Mouse (Mus musculus) limb, embryonic 12.5 days (tissue): Measurements from ENCODE around the gene Crhr1. TPM values are rescaled to one million over a fixed set of nuclear protein-coding genes. Genes with fewer than 3 reads are reported as not detected.

Source experiments
- ATAC-seq: fragments of 200-750 bp; cut with Nextera tagmentation; 2 replicates; pipeline ENCODE4 v1.8.0; 2017; ENCODE audit warnings: low read depth, moderate TSS enrichment; ENCODE audit not compliant: insufficient number of reproducible peaks, insufficient read depth, low FRiP score, low TSS enrichment
- H3K27ac ChIP-seq: fragments of 300-500 bp; sonication (generic); 2 replicates; pipeline ENCODE4 v1.5.1; 2016; ENCODE audit warnings: mild to moderate bottlenecking, moderate library complexity
- H3K27me3 ChIP-seq: fragments of 300-500 bp; sonication (generic); 2 replicates; pipeline ENCODE4 v1.6.1; 2016; ENCODE audit warnings: mild to moderate bottlenecking, moderate library complexity
- H3K36me3 ChIP-seq: fragments of 300-500 bp; sonication (generic); 2 replicates; pipeline ENCODE4 v1.6.1; 2016; ENCODE audit warnings: mild to moderate bottlenecking, moderate library complexity
- H3K4me1 ChIP-seq: fragments of 300-500 bp; sonication (generic); replicated peaks from 2 replicates; pipeline ENCODE4 v1.6.1; 2016
- H3K4me2 ChIP-seq: fragments of 300-500 bp; sonication (generic); 2 replicates; pipeline ENCODE4 v1.6.1; 2016; ENCODE audit warnings: mild to moderate bottlenecking, moderate library complexity
- H3K4me3 ChIP-seq: fragments of 300-500 bp; sonication (generic); replicated peaks from 2 replicates; pipeline ENCODE4 v1.5.1; 2016; ENCODE audit warnings: mild to moderate bottlenecking
- H3K9ac ChIP-seq: fragments of 300-500 bp; sonication (generic); replicated peaks from 2 replicates; pipeline ENCODE4 v1.6.1; 2016; ENCODE audit warnings: mild to moderate bottlenecking, moderate library complexity
- H3K9me3 ChIP-seq: fragments of 300-500 bp; sonication (generic); 2 replicates; pipeline ENCODE4 v1.6.1; 2016; ENCODE audit warnings: mild to moderate bottlenecking, moderate library complexity
- WGBS: fragments of 180-500 bp; shearing (Covaris S2); methylation state at CpG from one replicate; pipeline ENCODE4 v1.1.7; 2016; 5-methylcytosine and 5-hydroxymethylcytosine counted together
- polyA plus RNA-seq: library from polyadenylated mRNA; unstranded; fragments of >200 nt; fragmentation: Nextera tagmentation; extraction: Ambion mirVana; gene quantifications from 2 replicates; pipeline ENCODE4 v1.2.1, GENCODE M21; 2016

Crhr1 gene
- polyA plus RNA-seq, 1 experiment from 2014 or later, result 0.31 TPM

DNA sequence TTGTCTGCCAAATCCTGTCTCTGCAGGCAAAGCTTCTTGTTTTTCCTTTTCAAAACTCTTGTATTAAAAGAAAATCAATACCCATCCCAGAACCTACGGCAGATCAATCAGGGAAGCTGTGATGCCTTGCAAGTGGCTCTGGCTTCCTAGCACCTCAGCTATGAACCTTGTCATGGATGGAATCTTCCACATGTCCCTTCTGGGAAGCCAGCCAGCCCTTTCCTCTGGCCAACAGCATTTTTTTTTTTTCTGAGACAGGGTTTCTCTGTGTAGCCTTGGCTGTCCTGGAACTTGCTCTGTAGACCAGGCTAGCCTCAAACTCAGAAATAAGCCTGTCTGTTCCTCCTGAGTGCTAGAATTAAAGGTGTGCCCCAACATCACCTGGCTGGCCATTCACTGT lies 22.3 kb upstream of the Crhr1 start:
- Histone ChIP-seq H3K4me2 (no peak overlapping the region), H3K27me3 (no peaks in the 10 kb centered on the region; the same call in 1 of the 2 replicates), H3K9ac (no peak overlapping the region), H3K36me3 (no peaks in the 10 kb centered on the region), H3K4me1 (peaks cover 14% of the 10 kb centered on the region), H3K4me3 (no peak overlapping the region), H3K9me3 (no peaks in the 10 kb centered on the region), H3K27ac (no peak overlapping the region)
- no peak for ATAC-seq
- 78% methylated on average over 1 of the region's 1 CpGs for WGBS

DNA sequence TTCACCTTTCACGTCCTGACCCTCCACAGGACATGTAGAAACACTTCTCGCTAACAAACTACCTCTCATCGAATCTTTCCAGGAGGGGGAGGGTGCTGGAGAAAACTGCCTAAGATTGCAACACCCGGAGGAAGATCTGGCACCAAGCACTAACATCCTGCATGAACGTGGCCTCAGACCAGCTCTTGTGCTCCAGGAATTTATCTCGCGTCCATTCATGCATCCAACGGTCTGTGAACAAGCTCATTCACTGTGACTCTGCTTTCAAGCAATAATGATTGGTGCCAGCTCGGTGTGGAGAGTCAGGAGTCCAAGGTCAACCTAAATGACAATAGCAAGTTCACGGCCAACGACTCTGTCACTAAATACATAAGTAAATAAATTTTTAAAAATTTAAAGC lies 20.8 kb upstream of the Crhr1 start:
- Histone ChIP-seq H3K9me3 (no peaks in the 10 kb centered on the region), H3K9ac (no peak overlapping the region), H3K4me2 (no peak overlapping the region), H3K27me3 (no peaks in the 10 kb centered on the region; the same call in 1 of the 2 replicates), H3K4me3 (no peak overlapping the region), H3K4me1 (0 out of 2 replicates have a peak, but pooled peaks cover 5% of the 10 kb centered on the region), H3K36me3 (no peaks in the 10 kb centered on the region), H3K27ac (no peak overlapping the region)
- WGBS, result 82% methylated on average over 11 of the region's 11 CpGs
- ATAC-seq, result no peak

DNA sequence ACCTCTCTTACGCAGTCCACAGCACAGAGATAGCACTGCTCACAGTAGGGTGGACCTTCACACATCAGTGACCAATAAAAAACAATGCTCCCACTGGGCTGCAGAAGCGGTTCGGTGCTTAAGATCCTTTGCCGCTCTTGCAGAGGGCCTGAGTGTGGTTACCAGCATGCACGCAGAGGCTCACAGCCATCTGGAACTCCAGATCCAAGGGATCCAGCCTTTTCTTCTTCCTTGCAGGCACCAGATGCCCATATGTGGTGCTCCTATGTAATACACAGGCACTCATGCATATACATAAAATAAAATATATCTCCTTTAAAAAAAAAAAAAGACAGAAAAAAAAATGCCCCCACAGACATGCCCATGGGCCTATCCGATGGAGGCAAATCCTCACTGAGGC lies 19.0 kb upstream of the Crhr1 start:
- no peak overlapping the region for H3K27ac ChIP-seq
- no peak overlapping the region for H3K9ac ChIP-seq
- no peak overlapping the region for H3K4me2 ChIP-seq
- H3K9me3 ChIP-seq, result no peaks in the 10 kb centered on the region
- no peaks in the 10 kb centered on the region for H3K27me3 ChIP-seq
- H3K36me3 ChIP-seq, result no peaks in the 10 kb centered on the region
- 86% methylated on average over 6 of the region's 6 CpGs for WGBS
- H3K4me3 ChIP-seq, result no peak overlapping the region
- no peak for ATAC-seq
- H3K4me1 ChIP-seq, result 0 out of 2 replicates have a peak, but pooled peaks cover 5% of the 10 kb centered on the region

- Histone ChIP-seq H3K9me3 (no peaks in the 10 kb centered on the region), H3K4me2 (no peak overlapping the region), H3K9ac (no peak overlapping the region), H3K36me3 (no peaks in the 10 kb centered on the region), H3K27me3 (no peaks in the 10 kb centered on the region), H3K4me3 (no peak overlapping the region), H3K4me1 (0 out of 2 replicates have a peak, but pooled peaks cover 5% of the 10 kb centered on the region), H3K27ac (no peak overlapping the region)
- WGBS, result 1% methylated on average over 7 of the region's 7 CpGs
- ATAC-seq, result peak; percentile 94
Measured at GRCm38 (mm10) chr11:104114690-104115089, 18.0 kb upstream of the Crhr1 start.

GRCm38 (mm10) chr11:104118356-104118755 lies 14.3 kb upstream of the Crhr1 start:
- Histone ChIP-seq H3K27me3 (no peaks in the 10 kb centered on the region), H3K4me3 (no peak overlapping the region), H3K9me3 (no peaks in the 10 kb centered on the region), H3K36me3 (no peaks in the 10 kb centered on the region), H3K4me1 (0 out of 2 replicates have a peak, but pooled peaks cover 5% of the 10 kb centered on the region), H3K9ac (no peak overlapping the region), H3K4me2 (no peak overlapping the region), H3K27ac (no peak overlapping the region)
- 59% methylated on average over 4 of the region's 4 CpGs for WGBS
- ATAC-seq, result no peak

DNA sequence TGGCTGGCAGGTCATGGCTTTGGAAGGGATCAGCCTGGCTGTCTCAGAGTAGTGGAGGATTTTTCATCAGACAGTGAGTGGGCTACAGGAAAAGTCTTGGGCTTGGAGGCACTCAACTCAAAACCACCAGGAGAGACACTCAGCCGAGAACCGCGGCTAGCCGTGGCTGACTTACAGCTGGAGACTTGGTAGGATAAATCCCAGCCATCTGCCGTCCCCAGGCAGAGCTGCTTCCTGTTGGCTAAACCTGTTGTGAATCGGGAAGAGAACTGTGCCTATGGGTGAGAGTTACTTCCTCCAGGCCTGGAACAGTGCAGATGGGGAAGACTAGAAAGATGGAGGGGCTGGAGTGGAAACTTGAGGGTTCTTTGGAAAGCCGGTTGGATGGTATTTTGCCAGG lies 9.7 kb upstream of the Crhr1 start:
- Histone ChIP-seq H3K9me3 (no peaks in the 10 kb centered on the region), H3K27ac (no peak overlapping the region), H3K27me3 (peaks cover 6% of the 10 kb centered on the region; the same call in 1 of the 2 replicates), H3K4me1 (no peaks in the 10 kb centered on the region), H3K4me2 (no peak overlapping the region), H3K4me3 (no peak overlapping the region), H3K36me3 (no peaks in the 10 kb centered on the region), H3K9ac (no peak overlapping the region)
- 64% methylated on average over 7 of the region's 7 CpGs for WGBS
- ATAC-seq, result no peak

DNA sequence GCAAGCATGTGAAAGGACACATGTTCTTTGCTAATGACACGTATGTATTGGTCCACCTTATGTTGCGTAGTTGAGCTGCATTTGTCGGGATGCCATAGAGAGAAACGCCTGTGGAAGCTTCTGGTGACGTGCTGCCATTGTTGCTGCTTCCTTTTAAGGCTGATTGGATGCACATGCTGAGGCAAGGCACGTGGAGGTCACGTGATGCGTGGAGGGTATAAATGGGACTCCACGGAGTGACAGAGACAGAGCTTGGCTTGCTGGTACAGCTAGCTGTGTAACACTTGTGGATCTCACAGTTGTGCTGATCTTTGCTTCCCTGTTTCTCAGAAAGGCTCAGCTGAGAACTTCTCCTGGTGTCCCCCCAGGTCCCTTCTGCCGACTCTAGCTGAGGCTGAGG lies 9.2 kb upstream of the Crhr1 start:
- ATAC-seq, result no peak
- no peak overlapping the region for H3K27ac ChIP-seq
- no peaks in the 10 kb centered on the region for H3K9me3 ChIP-seq
- H3K9ac ChIP-seq, result no peak overlapping the region
- H3K4me3 ChIP-seq, result no peak overlapping the region
- 77% methylated on average over 10 of the region's 10 CpGs for WGBS
- no peak overlapping the region for H3K4me2 ChIP-seq
- H3K27me3 ChIP-seq, result peaks cover 6% of the 10 kb centered on the region; the same call in 1 of the 2 replicates
- H3K36me3 ChIP-seq, result no peaks in the 10 kb centered on the region
- H3K4me1 ChIP-seq, result no peaks in the 10 kb centered on the region

DNA sequence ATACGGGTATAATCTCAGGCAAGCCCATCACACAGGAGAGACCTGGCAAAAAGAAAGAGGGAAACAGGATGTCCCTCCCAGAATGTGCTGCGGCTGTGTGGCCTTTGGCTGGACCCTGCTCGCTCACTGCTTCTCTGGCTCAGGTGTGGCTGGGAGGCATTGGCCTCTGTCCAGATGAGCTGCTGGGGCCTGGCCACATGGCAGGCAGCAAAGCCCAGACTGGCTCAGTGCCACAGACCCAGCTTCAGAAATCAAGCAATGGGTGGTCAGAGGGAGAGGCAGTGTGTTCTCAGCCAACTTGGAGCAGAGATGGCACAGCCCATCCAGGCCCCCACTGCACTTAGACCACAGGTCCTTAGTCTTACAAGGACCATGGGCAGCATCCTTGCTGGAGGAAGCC lies 8.1 kb upstream of the Crhr1 start:
- ATAC-seq, result no peak
- H3K4me3 ChIP-seq, result no peak overlapping the region

GRCm38 (mm10) chr11:104129466-104129865 lies 3.2 kb upstream of the Crhr1 start:
- Histone ChIP-seq H3K4me3 (no peak overlapping the region), H3K27me3 (peaks cover 55% of the 10 kb centered on the region), H3K9me3 (no peaks in the 10 kb centered on the region), H3K9ac (no peak overlapping the region), H3K27ac (no peak overlapping the region), H3K4me1 (peaks cover 22% of the 10 kb centered on the region), H3K4me2 (no peak overlapping the region), H3K36me3 (no peaks in the 10 kb centered on the region)
- no peak for ATAC-seq
- WGBS, result 82% methylated on average over 5 of the region's 5 CpGs

More for the DNA sequence above, 8.1 kb upstream of the Crhr1 start:
- no peaks in the 10 kb centered on the region for H3K36me3 ChIP-seq
- no peak overlapping the region for H3K9ac ChIP-seq
- no peaks in the 10 kb centered on the region for H3K4me1 ChIP-seq
- WGBS, result 86% methylated on average over 3 of the region's 3 CpGs
- H3K27me3 ChIP-seq, result peaks cover 9% of the 10 kb centered on the region
- H3K9me3 ChIP-seq, result no peaks in the 10 kb centered on the region
- no peak overlapping the region for H3K27ac ChIP-seq
- H3K4me2 ChIP-seq, result no peak overlapping the region

DNA sequence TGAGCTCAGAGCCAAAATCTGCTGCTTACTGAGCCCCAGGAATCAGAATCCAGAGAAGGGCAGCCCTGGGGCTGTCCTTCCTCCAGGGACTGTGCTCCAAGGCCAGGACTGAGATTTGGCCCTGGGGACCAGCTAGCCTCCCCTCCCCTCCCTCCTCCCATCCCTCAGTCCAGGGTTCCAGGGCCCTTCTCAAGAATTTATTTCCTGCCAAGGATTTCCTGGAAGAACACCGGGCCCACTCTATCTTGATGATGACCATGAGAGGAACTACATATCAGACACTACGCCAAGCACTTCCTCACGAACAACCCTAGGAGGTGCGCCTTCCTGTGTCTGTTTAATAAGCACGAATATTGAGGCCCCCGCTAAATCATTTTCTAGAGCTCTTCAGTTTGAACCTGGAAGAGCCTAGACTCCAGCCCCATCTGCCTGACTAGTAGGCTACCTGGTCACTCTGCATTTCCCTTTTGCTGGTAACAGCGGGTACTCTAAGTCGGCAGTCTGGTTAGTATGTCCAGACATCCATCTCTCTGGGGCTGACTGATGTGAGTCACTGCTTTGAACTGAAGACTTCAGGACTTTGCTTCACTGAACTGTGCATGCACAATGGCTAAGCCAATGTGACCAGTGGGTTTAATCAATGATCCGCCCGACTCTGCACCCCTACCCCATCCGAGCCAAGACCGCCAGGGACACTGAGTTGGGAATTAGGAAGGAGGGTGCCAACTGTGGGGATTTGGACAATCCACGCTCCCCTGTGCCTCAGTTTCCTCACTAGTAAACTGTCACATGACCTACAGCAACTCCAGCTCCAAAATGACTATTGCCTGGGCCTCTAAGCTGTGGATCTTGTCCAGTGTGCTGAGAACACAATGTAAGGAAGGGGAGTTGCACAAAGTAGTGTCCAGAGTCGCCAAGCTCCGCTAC lies 1.7 kb upstream of the Crhr1 start:
- WGBS, result 73% methylated on average over 15 of the region's 15 CpGs
- Histone ChIP-seq H3K27me3 (peaks cover 70% of the 10 kb centered on the region), H3K9ac (no peak overlapping the region), H3K9me3 (no peaks in the 10 kb centered on the region), H3K4me3 (no peak overlapping the region), H3K4me2 (no peak overlapping the region), H3K36me3 (no peaks in the 10 kb centered on the region), H3K27ac (no peak overlapping the region), H3K4me1 (peaks cover 22% of the 10 kb centered on the region)
- no peak for ATAC-seq

DNA sequence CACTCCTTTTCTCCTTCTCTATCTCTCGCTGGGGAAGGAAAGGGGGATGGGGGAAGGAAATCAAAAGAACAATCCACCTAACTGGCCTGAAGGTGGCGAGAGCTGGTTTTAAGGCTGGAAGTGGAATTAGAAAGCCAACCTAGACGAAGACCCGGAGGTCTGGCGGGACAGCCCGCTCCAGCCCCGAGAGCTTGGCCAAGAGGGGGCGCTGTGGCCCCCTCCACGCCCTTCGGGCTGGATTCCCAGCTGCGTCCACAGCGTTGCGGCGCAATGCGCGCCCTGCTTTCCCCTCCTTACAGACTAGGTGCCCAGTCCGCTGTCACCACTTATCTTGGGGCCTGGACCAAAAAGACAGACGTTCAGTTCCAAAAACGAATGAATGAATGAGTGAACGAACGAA lies 899 bp upstream of the Crhr1 start:
- Histone ChIP-seq H3K4me1 (peaks cover 22% of the 10 kb centered on the region), H3K4me3 (peak overlapping the region; percentile 61), H3K9me3 (no peaks in the 10 kb centered on the region), H3K4me2 (peak overlapping the region; percentile 99), H3K9ac (peak overlapping the region; percentile 69; the same call in 1 of the 2 replicates), H3K36me3 (no peaks in the 10 kb centered on the region), H3K27ac (no peak overlapping the region), H3K27me3 (peaks cover 77% of the 10 kb centered on the region)
- WGBS, result 2% methylated on average over 21 of the region's 21 CpGs
- ATAC-seq, result no peak
